Mouse (Mus musculus): ENCODE results near the gene Wdr90.

The Wdr90 gene

GRCm38 (mm10) chr17:25843122-25843521 is 18.2 kb downstream of the Wdr90 start:
- no peak for DNase-seq

GRCm38 (mm10) chr17:25842509-25842908 is 18.8 kb downstream of the Wdr90 start:
- no peak for DNase-seq

- no peak for DNase-seq
Measured at GRCm38 (mm10) chr17:25841117-25841880, 20.0 kb downstream of the Wdr90 start, which contains the start of gene Gm20683. TSS of gene Gm20683 (minus strand) at chr17:25841763.

DNA sequence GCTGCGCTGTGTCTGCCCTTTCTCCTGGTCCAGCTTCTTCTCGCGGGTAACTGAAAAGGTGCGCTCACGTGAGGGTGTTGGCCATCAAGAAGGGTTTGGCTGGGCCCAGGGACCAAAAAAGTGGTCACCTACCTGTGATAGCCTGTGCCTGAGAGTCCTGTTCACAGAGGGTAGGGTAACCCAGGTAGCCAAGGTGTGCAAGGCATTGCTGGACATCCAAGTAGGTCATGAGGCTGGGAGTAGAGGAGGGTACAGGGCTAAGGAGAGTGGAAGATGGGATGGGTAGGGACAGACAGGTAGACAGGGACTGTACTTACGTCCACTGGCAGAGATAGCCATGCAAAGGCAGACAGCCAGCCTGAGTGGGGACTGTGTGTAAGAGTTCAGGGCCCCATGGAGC is 20.8 kb downstream of the Wdr90 start:
- DNase-seq, result no peak

- no peak for DNase-seq
Measured at GRCm38 (mm10) chr17:25839455-25840235, 21.7 kb downstream of the Wdr90 start.

DNA sequence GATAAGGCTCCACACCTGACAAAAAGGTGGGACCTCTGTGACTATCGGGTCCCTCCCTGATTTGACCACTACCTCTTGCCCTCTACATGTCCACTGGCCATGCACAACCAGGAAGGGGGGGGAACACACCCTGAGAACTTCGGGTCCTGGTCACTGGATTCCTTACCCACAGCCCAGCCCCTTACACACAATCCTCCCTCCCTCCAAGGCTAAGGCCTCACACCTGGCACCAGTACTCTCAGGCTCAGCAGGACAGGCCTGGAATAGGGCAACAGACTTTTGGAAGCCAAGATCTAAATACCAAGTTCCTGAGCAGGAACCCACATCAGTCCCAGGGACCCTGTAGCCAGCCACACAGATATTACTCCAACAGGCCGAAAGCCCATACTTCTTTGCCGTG is 22.4 kb downstream of the Wdr90 start:
- DNase-seq, result no peak

DNA sequence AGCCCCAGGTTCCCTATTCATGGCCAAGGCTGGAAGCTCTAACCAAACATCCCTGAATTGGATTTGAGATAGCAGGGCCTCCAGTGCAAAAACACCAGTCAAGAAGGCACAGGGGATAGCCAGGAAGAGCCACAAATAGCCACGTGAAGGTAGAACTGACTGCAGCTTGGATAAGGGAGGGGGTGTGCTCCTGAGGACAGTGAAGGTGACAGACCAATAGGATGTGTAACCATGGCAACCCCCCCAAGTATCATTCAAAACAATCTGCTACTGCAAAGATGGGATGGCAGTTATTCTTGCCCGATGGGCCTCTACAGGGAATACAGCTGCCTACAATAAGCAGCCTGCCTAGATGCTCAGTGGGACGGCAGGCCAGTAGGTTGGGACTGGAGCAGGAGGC is 23.8 kb downstream of the Wdr90 start:
- no peak for DNase-seq

- peak; percentile 38 to 42 for DNase-seq
Measured at GRCm38 (mm10) chr17:25837076-25837410, 24.3 kb downstream of the Wdr90 start, which contains the start of gene Rhbdl1. TSS of gene Rhbdl1 (minus strand) at chr17:25837295.

DNA sequence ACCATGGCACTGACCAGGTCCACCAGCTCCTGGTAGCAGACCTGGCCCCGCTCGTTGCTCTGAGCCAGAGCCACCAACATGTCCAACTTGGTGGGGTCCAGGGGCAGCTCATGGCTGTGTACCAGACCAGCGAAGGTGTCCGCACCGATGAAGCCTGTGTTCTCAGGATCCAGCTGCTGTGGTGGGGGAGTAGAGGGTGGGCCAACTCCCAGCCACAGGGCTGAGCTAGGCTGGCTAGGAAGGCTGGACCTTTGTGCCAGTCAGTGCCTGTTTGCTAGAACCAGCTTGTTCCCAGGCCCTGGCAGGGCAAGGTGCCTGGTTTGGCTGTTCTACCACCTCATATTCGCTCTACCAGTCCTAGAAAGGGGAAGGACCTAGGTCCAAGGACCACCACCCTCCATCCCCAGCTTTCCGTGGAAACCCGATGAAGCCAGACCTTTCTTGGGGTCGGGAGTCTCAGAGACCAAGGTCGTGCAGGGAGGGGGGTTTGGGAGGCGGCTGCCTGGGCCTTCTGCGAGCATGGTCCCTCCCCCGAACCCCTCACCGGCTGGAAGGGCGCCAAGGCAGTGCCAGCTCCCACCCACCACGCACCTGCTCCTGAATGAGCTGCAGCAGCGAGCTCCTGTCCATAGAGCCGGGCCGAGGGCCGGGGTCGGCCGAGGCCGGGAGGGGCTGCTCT is 24.8 kb downstream of the Wdr90 start:
- no peak for DNase-seq

- DNase-seq, result no peak
Measured at GRCm38 (mm10) chr17:25835816-25836215, 25.5 kb downstream of the Wdr90 start.

- DNase-seq, result no peak
Measured at GRCm38 (mm10) chr17:25835301-25835700, 26.0 kb downstream of the Wdr90 start.

DNA sequence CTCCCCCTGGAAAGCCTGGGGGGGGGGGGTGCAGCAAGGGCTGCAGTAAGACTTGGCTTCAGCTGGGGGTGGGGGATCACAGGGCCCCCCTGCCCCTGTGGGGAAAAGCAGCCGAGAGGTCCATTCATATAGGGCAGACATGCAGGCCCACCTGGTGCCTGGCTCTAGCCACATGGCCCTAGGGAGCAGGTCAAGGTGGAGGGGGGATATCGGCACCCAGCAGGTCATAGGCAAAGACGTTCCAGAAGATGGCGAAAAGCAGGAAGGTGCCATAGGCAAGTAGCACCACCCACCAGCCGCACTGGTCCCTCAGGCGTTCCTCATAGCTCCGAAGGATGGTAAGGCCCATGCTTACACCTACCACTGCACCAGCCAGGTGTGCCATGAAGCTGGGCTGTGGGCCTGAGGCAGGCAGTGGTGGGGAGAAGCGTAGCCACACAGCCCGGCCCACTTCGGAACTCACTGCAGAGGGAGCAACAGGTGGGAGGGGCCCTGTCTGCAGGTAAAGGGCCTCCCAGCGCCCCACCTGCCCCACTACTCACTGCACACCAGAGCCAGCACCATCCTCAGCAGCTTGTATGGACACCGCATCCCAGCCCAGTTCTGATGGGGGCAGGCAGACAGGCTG is 26.6 kb downstream of the Wdr90 start:
- no peak for DNase-seq

DNA sequence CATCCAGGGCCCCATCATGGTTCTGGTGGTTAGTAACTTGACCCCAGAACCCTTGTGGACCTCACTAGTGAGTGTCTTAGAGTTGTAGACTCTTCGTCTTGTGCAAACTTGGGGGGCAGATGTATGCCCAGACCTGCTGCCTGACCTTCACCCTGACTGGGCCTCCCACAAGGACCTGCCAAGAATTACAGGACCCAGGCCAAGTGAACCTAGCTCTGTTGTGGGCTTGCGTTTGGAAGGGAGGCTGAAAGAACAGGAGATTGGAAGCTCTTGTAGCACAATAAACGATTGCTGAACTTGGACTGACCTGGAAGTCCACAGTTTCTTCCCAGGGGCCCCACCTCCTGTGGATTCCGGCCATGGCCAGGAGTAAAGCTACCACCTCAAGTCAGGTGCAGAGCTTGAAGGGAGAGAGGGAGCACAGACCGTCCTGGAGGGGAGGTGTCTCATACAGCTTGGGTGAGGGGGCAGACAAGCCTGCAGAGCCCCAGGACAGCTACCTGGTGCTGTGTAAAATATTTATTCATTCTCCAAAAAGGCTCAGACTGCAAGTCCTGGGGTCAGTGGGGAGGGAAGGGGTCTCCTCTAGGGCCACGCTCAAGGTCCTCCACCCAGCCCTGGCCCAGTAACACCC is 27.2 kb downstream of the Wdr90 start:
- no peak for DNase-seq

DNA sequence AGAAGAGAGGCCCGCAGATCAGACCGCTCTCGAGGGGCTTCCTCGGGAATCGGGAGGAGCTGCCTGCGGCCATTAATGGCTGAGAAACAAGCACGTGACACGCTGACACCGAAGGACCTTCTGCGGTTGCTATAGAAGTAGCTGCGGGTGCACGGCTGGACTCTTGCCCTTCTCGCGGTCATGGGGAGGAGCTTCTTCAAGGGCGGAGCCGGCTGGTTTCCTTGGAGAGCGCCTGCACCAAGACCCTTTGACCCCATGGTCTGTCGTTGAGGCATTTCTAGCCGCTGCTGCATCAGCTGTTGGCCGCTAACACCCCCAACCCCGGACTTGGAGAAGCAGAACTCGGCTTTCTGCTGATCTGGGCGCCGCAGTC is 28.0 kb downstream of the Wdr90 start, which contains the start of gene Stub1:
TSS of gene Stub1 (minus strand) at position 114 of the 373 bp plus-strand sequence.
- DNase-seq, result no peak

- peak; percentile 98 for DNase-seq
Measured at GRCm38 (mm10) chr17:25832436-25833290, 28.6 kb downstream of the Wdr90 start.

DNA sequence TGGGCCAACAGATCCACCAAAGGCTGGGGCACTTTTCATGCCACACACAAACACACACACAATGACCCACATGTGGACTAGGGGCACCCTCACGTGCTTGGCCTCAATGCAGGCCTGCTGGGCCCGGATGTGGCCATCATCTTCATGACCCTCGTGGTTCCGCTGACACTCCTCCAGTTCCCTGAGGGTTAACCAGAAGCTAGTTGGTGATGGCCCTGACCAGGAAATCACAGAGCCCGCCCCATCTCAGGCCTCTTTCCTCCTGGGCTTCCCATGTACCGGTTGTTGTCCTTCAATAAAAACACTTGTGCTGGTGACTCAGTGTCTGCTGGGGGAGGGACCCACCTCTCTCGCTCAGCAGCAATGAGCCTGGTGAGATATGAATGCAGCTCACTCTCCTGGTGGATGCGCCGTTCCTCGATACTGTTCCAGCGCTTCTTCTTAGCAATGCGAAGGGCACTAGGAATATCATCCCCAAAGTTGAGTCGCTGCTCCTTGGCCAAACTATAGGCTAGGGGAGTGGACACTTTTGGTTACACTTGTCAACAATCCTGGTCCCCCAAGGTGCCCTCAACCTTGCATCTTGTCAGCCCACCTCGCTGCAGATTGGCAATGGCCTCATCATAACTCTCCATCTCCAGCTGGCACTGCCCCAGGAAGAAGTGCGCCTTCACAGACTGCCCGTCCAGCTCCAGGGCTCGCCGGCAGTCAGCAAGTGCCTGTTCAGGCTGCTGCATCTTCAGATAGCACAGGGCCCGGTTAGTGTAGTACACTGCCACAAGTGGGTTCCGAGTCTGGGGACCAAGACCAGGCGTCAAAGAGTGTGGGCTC is 29.6 kb downstream of the Wdr90 start:
- DNase-seq, result no peak

DNA sequence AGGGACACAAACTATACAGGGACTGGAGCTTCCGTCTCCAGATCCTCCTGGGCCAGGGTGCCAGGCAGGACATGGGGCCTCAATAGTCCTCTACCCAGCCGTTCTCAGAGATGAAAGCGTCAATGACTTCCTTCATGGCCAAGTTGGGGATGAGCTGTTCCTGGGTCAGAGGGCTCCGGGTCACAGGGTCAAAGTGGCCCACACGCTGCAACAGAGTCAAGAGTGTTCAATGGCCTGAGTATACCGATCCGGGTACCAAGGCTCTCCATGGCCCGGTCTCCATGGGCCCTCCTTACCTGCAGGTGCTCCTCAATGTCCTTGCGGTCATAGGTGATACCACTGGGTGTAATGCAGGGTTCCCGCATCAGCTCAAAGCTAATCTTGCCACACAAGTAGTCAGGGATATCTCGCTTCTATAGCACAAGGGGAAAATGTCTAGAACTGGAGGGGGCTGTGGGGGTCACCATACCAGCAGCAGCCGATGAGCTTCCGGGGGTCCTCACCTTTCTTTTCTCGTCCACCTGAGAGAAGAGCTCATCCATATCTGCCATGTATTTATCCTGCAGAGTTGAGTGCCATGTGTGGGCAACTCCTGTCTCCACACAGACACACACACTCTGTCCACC is 30.4 kb downstream of the Wdr90 start:
- DNase-seq, result no peak

DNA sequence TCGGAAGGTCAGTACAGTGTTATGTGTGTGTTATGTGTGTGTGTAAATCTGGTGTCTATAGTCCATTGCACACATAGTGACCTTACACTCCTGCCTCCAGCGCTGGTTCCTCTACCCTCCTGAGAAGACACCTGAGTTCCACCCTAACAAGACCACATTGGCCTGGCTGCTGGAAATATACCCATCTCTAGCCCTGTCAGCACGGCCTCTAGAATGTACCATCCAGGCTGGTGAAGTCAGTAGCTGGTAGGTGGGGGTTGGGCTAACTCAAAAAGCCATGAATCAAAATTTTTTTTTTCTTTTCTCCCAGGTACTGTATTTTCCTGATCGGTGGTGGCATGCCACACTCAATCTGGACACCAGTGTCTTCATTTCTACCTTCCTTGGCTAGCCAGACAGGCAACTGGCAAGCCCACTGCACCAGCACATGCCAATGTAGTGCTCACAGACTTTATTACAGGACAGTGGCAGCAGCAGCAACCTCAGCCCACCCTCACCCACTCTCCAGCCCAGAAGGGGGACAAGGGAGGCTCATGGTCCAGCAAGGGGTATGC is 31.0 kb downstream of the Wdr90 start:
- no peak for DNase-seq

- no peak for DNase-seq
Measured at GRCm38 (mm10) chr17:25829558-25830017, 31.7 kb downstream of the Wdr90 start.

All from B cell, adult 2 months (primary cell).